Comparison of ENCODE assay signal across 31 mouse cellular contexts in the genomic region with DNA sequence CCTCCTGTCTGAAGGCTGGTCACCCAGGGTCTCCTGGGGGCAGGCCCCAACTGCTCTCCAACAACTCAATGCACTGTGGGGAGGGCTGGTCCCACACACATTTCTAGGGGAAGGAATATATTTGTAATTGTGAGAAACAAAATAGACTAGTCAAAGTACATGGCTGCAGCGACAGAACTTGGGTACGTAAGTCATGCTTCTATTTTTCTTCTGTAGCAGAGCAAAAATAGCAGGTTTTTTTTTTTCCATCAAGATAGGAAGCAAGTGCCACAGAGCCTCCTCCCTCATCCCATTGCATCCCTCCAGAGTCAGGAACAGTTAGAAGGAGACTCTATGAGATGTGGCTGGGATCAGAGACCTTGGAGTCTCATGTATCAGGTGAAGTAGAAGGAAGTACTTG.
"Had no signal": no experiment of that assay in that cellular context is flagged by ENCODE, and none has a peak within 500 bp of the region (broad histone marks: within the 10 kb centered on the region; RNA-seq: fewer than 3 reads in every experiment).

No protein-coding gene starts in this region.

- H3K4me3 ChIP-seq: limb, embryonic 10.5 days; limb, embryonic 12.5 days; limb, embryonic 13.5 days; limb, embryonic 15.5 days; liver, embryonic 12.5 days; liver, embryonic 13.5 days; liver, embryonic 15.5 days; lung, embryonic 15.5 days; megakaryocyte, embryonic 14.5 days; midbrain, embryonic 10.5 days; midbrain, embryonic 12.5 days; midbrain, embryonic 13.5 days; midbrain, embryonic 15.5 days; myocyte had no signal

- H3K9me3 ChIP-seq: limb, embryonic 10.5 days; limb, embryonic 12.5 days; limb, embryonic 15.5 days; liver, embryonic 12.5 days; liver, embryonic 13.5 days; liver, embryonic 15.5 days; lung, embryonic 15.5 days; megakaryocyte, embryonic 14.5 days; midbrain, embryonic 10.5 days; midbrain, embryonic 12.5 days; midbrain, embryonic 13.5 days; midbrain, embryonic 15.5 days had no signal

- ATAC-seq: liver, embryonic 12.5 days; liver, postnatal 0 days; lung, postnatal 0 days; midbrain, embryonic 13.5 days; midbrain, embryonic 15.5 days; midbrain, embryonic 16.5 days had no signal

- H3K27me3 ChIP-seq: limb, embryonic 12.5 days; limb, embryonic 15.5 days; liver, embryonic 13.5 days; liver, embryonic 15.5 days; lung, embryonic 15.5 days; megakaryocyte, embryonic 14.5 days; midbrain, embryonic 12.5 days; midbrain, embryonic 13.5 days; midbrain, embryonic 15.5 days had no signal

- H3K9ac ChIP-seq: limb, embryonic 12.5 days; limb, embryonic 13.5 days; limb, embryonic 15.5 days; liver, embryonic 12.5 days; liver, embryonic 13.5 days; liver, embryonic 14.5 days; liver, embryonic 15.5 days; liver, postnatal 0 days; lung, embryonic 14.5 days; lung, embryonic 15.5 days; midbrain, embryonic 12.5 days; midbrain, embryonic 13.5 days; midbrain, embryonic 15.5 days had no signal

- H3K4me2 ChIP-seq: limb, embryonic 12.5 days; limb, embryonic 13.5 days; limb, embryonic 15.5 days; liver, embryonic 11.5 days; liver, embryonic 12.5 days; liver, embryonic 13.5 days; liver, embryonic 15.5 days; lung, embryonic 14.5 days; lung, embryonic 15.5 days; midbrain, embryonic 11.5 days; midbrain, embryonic 12.5 days; midbrain, embryonic 13.5 days; midbrain, embryonic 15.5 days had no signal

- DNase-seq: left cerebral cortex, postnatal 4 days; liver; liver, embryonic 13.5 days; liver, postnatal 0 days; lung, adult 18-20 months; lung, adult 2 months; lung, embryonic 14.5 days; lung, postnatal 10 days; lung, postnatal 14 days; lung, postnatal 36 days; lung, postnatal 4 days; midbrain, embryonic 14.5 days had no signal

- H3K4me1 ChIP-seq: limb, embryonic 12.5 days; liver, embryonic 12.5 days; liver, embryonic 13.5 days; liver, embryonic 15.5 days; midbrain, embryonic 10.5 days; midbrain, embryonic 12.5 days; midbrain, embryonic 15.5 days had no signal

- H3K27ac ChIP-seq: limb, embryonic 10.5 days; limb, embryonic 12.5 days; limb, embryonic 13.5 days; limb, embryonic 15.5 days; liver, embryonic 12.5 days; liver, embryonic 13.5 days; liver, embryonic 14.5 days; liver, embryonic 15.5 days; lung, embryonic 15.5 days; macrophage; midbrain, embryonic 10.5 days; midbrain, embryonic 12.5 days; midbrain, embryonic 13.5 days; midbrain, embryonic 15.5 days had no signal

- H3K36me3 ChIP-seq: limb, embryonic 10.5 days; limb, embryonic 12.5 days; limb, embryonic 13.5 days; limb, embryonic 15.5 days; liver, embryonic 12.5 days; liver, embryonic 13.5 days; liver, embryonic 15.5 days; lung, embryonic 15.5 days; midbrain, embryonic 10.5 days; midbrain, embryonic 12.5 days; midbrain, embryonic 13.5 days; midbrain, embryonic 15.5 days had no signal
